Mouse (Mus musculus) heart, adult 2 months (tissue): ENCODE data around the gene Tvp23b. TPM values are rescaled to one million over a fixed set of nuclear protein-coding genes. Genes with fewer than 3 reads are reported as not detected.

ENCODE experiments used
- DNase-seq, 2 experiments: peaks; one replicate each; pipeline ENCODE4 v3.0.0; 2021
- H3K27ac ChIP-seq: fragments of 200-600 bp; 2 replicates; pipeline ENCODE4 v1.8.1; 2022
- H3K27me3 ChIP-seq: fragments of 200-500 bp; 2 replicates; pipeline ENCODE4 v1.6.1; 2012; ENCODE audit warnings: mild to moderate bottlenecking, low read length, inconsistent platforms, mixed read lengths; ENCODE audit not compliant: control insufficient read depth, insufficient read depth
- H3K36me3 ChIP-seq: fragments of 200-500 bp; 2 replicates; pipeline ENCODE4 v1.6.1; 2012; ENCODE audit warnings: low read length, inconsistent platforms; ENCODE audit not compliant: control insufficient read depth, insufficient read depth
- H3K4me1 ChIP-seq: fragments of 200-500 bp; 2 replicates; pipeline ENCODE4 v1.6.1; 2011; ENCODE audit warnings: low read length; ENCODE audit not compliant: control insufficient read depth, insufficient read depth
- H3K4me3 ChIP-seq: fragments of 200-600 bp; 2 replicates; pipeline ENCODE4 v1.8.1; 2022
- H3K79me2 ChIP-seq: fragments of 200-500 bp; replicated peaks from 2 replicates; pipeline ENCODE4 v1.6.1; 2012; ENCODE audit warnings: mild to moderate bottlenecking, inconsistent platforms, low read length, moderate library complexity, mixed read lengths; ENCODE audit not compliant: control insufficient read depth, insufficient read depth
- H3K9ac ChIP-seq: fragments of 200-500 bp; 2 replicates; pipeline ENCODE4 v1.6.1; 2012; ENCODE audit warnings: low read depth, mild to moderate bottlenecking, control low read depth, inconsistent platforms, low read length, mixed read lengths
- CTCF ChIP-seq: fragments of 200-600 bp; IDR thresholded peaks from 2 replicates; pipeline ENCODE4 v1.8.1; 2022; ENCODE audit warnings: antibody characterized with exemption, mild to moderate bottlenecking, moderate library complexity
- EP300 ChIP-seq: fragments of 200-500 bp; IDR thresholded peaks from 2 replicates; pipeline ENCODE4 v1.6.1; 2011; ENCODE audit warnings: low read depth, low read length, control low read depth; ENCODE audit not compliant: insufficient read depth
- POLR2A ChIP-seq: fragments of 200-500 bp; IDR thresholded peaks from 2 replicates; pipeline ENCODE4 v1.6.1; 2011; ENCODE audit warnings: mild to moderate bottlenecking, low read depth, low read length, control low read depth; ENCODE audit not compliant: insufficient read depth
- WGBS: fragments of 180-500 bp; shearing (Covaris S2); methylation state at CpG from one replicate; pipeline ENCODE4 v1.1.7; 2018; 5-methylcytosine and 5-hydroxymethylcytosine counted together
- intact Hi-C: fragments of 180-260 bp; cut with DNase I; formaldehyde crosslinking; loops from one replicate; pipeline ENCODE4 v1.15.1; 2025
- polyA plus RNA-seq: library from polyadenylated mRNA; depleted of rRNA; stranded (reverse); fragments of >200 nt; gene quantifications from 2 replicates; pipeline ENCODE4 v1.2.3, GENCODE M21; 2012
- total RNA-seq, 2 experiments: library from RNA; stranded (reverse); gene quantifications; 2 replicates each; pipeline ENCODE4 v1.2.3; 2021

Gene Tvp23b
- total and polyA plus RNA-seq, 3 experiments: 9.7 to 24.5 (median 21.9) TPM

DNA sequence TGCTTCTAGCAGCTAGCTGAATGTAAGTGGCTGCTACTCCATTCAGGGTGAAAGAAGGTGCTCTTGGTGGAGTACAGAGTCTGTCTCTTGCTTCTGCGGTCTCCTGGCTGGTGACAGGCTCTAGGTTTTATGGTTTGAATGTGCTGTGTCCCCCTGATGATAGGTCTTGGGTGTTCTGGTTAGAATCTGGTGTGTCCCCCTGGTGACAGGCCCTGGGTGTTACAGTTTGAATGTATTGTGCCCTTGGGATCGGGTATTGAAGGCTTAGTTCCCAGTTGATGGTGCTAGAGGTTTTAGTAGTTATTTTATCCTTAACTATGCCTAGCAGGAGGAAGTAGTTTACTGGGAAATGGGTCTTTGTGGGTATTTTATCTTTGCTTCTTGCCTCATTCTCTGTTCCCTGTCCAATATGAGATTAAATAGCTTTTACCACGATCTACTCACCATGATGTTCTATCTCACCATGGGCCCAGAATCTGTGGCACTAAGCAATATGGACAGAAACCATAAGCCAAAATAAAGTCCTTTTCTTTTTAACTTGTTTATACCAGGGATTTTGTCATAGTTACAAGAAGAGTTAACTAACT is 30.6 kb downstream of the Tvp23b start:
- WGBS: 75% methylated on average over 3 of the region's 3 CpGs
- Histone ChIP-seq H3K4me3 (no peak overlapping the region), H3K27me3 (no peaks in the 10 kb centered on the region), H3K79me2 (no peaks in the 10 kb centered on the region), H3K9ac (no peak overlapping the region), H3K36me3 (no peaks in the 10 kb centered on the region), H3K27ac (no peak overlapping the region), H3K4me1 (no peaks in the 10 kb centered on the region; the same call in 1 of the 2 replicates)
- intact Hi-C loops: no loop called here
- no peak for DNase-seq
- TF ChIP-seq CTCF (peak; percentile 36), EP300 (no peak)

GRCm38 (mm10) chr11:62911362-62911761 is 32.1 kb downstream of the Tvp23b start:
- WGBS: 51% methylated on average over 8 of the region's 8 CpGs
- intact Hi-C loops: no loop called here
- no peaks in the 10 kb centered on the region for H3K79me2 ChIP-seq
- no peak overlapping the region; the same call in none of the 2 replicates for H3K27ac ChIP-seq
- DNase-seq: no peak
- no peak overlapping the region for H3K4me3 ChIP-seq
- no peak for TF ChIP-seq EP300
- TF ChIP-seq POLR2A: no peak
- no peak for TF ChIP-seq CTCF
- no peaks in the 10 kb centered on the region; the same call in 1 of the 2 replicates for H3K4me1 ChIP-seq
- H3K9ac ChIP-seq: no peak overlapping the region
- H3K27me3 ChIP-seq: no peaks in the 10 kb centered on the region
- no peaks in the 10 kb centered on the region for H3K36me3 ChIP-seq

GRCm38 (mm10) chr11:62913141-62913540 is 33.9 kb downstream of the Tvp23b start:
- Histone ChIP-seq H3K36me3 (no peaks in the 10 kb centered on the region), H3K27ac (no peak overlapping the region), H3K9ac (no peak overlapping the region), H3K79me2 (no peaks in the 10 kb centered on the region), H3K4me1 (no peaks in the 10 kb centered on the region; the same call in 1 of the 2 replicates), H3K4me3 (no peak overlapping the region), H3K27me3 (no peaks in the 10 kb centered on the region)
- DNase-seq: no peak
- no peak for TF ChIP-seq CTCF
- no peak for TF ChIP-seq EP300
- no peak for TF ChIP-seq POLR2A
- WGBS: 93% methylated on average over 2 of the region's 2 CpGs
- intact Hi-C loops: no loop called here

DNA sequence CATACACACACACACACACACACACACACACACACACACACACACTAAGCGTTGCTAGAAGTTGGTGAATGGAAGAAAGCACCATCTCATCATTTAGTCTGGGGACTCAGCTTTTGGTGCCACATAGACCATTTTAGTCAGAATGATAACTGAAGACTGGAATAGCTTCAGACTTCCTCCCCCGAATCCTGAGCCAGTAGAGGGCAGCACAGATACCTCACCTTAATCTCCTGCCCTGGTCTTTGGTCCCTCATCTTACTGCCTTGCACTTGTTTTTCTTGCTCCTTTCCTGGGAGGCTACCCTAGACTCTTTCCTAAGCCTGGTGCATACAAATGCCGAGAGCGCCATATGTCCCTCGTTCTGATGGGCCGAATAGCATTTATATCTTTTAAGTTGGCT is 35.3 kb downstream of the Tvp23b start:
- TF ChIP-seq CTCF (peak; percentile 67), POLR2A (no peak)
- Histone ChIP-seq H3K27me3 (no peaks in the 10 kb centered on the region), H3K27ac (no peak overlapping the region), H3K9ac (no peak overlapping the region), H3K4me1 (no peaks in the 10 kb centered on the region; the same call in 1 of the 2 replicates), H3K36me3 (no peaks in the 10 kb centered on the region), H3K79me2 (no peaks in the 10 kb centered on the region), H3K4me3 (no peak overlapping the region)
- DNase-seq: no peak
- WGBS: 49% methylated on average over 6 of the region's 6 CpGs
- intact Hi-C loops: no loop called here

DNA sequence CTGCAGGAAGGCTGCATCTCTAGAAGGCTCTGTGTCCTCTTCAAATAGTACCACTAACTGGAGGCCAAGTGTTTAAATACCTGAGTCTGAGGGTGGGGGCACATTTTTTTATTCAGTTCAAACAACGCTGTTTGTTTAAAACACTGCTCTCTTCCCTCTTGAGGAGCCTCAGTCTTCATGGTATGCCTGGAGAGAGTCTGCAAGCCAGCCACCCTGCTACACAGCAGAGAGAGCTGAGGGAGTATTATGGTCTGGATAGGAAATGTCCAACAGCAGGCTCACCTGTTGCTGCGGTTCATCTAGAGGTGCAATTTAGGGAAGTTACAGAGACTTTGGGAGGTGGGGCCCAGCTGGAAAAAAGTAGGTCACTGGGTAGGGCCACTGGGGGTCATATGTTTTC is 36.2 kb downstream of the Tvp23b start:
- Histone ChIP-seq H3K4me1 (no peaks in the 10 kb centered on the region; the same call in 1 of the 2 replicates), H3K79me2 (no peaks in the 10 kb centered on the region), H3K9ac (no peak overlapping the region), H3K27ac (no peak overlapping the region), H3K36me3 (no peaks in the 10 kb centered on the region), H3K27me3 (no peaks in the 10 kb centered on the region), H3K4me3 (no peak overlapping the region)
- peak in 1 of 2 experiments; percentile 6 for DNase-seq
- TF ChIP-seq CTCF: no peak
- no peak for TF ChIP-seq POLR2A
- TF ChIP-seq EP300: no peak
- WGBS: 84% methylated on average over 2 of the region's 2 CpGs
- intact Hi-C loops: no loop called here

GRCm38 (mm10) chr11:62916765-62917164 is 37.5 kb downstream of the Tvp23b start:
- no peak for DNase-seq
- intact Hi-C loops: no loop called here
- no peaks in the 10 kb centered on the region for H3K36me3 ChIP-seq
- peaks cover 2% of the 10 kb centered on the region; the same call in 1 of the 2 replicates for H3K4me1 ChIP-seq
- no peaks in the 10 kb centered on the region for H3K27me3 ChIP-seq
- TF ChIP-seq POLR2A: no peak
- TF ChIP-seq EP300: no peak
- TF ChIP-seq CTCF: no peak
- WGBS: 20% methylated on average over 2 of the region's 2 CpGs
- H3K9ac ChIP-seq: no peak overlapping the region
- H3K79me2 ChIP-seq: no peaks in the 10 kb centered on the region
- no peak overlapping the region for H3K4me3 ChIP-seq
- no peak overlapping the region for H3K27ac ChIP-seq
